ENCODE assay signal across 1 mouse cellular context in genomic region chr5:64886101-64886500, GRCm38 (mm10).
TF ChIP-seq lines count a peak whose summit lies in the region.

No protein-coding gene starts in this region.

TF ChIP-seq in CH12.LX, 34 proteins besides CTCF, POLR2A, EP300 and RAD21 (continued from another document):
- TF ChIP-seq ETS1 (conservative IDR thresholded peaks at IDR 0.05; ENCODE audit: low read depth, low read length) (peak; percentile 75), SMC3 (IDR thresholded peaks at IDR 0.05; ENCODE audit: low read depth, low read length) (no peak), ZMIZ1 (IDR thresholded peaks at IDR 0.05; ENCODE audit: low read depth, low read length) (no peak)
TF ChIP-seq in CH12.LX: peak in this region for 7.
